Mouse (Mus musculus) MEL (cell line): Measurements from ENCODE around the gene Zpbp. TPM values are rescaled to one million over a fixed set of nuclear protein-coding genes. Genes with fewer than 3 reads are reported as not detected.
A peak's percentile ranks its signal among the peaks of the same experiment; 100 is the strongest.

Experiments used
- DNase-seq: peaks from one replicate; pipeline ENCODE4 v3.0.0; 2011; ENCODE audit warnings: low read depth, low spot score
- H3K27ac ChIP-seq: 2 replicates; pipeline ENCODE4 v1.5.1; 2012; ENCODE audit warnings: low read depth, mild to moderate bottlenecking, control low read depth, low read length, moderate library complexity; ENCODE audit not compliant: control insufficient read depth
- H3K27me3 ChIP-seq, 2 experiments: fragments of 150-350 bp in 1 of 2; sonication (generic) in 1 of 2; 2 replicates each; pipeline ENCODE4 v1.6.1; 2012; ENCODE audit warnings: low read length in 2 of 2, mild to moderate bottlenecking in 2 of 2, improper control_type of control experiment in 1 of 2, moderate library complexity in 1 of 2; ENCODE audit not compliant: insufficient read depth in 2 of 2, control insufficient read depth in 1 of 2
- H3K36me3 ChIP-seq, 2 experiments: 2 replicates each; pipeline ENCODE4 v1.6.1; 2012 to 2014; ENCODE audit warnings: low read length in 2 of 2, improper control_type of control experiment in 1 of 2, inconsistent platforms in 1 of 2, mild to moderate bottlenecking in 1 of 2; ENCODE audit not compliant: insufficient read depth in 2 of 2, control insufficient read depth in 1 of 2
- H3K4me1 ChIP-seq, 2 experiments: fragments of 150-350 bp in 1 of 2; sonication (generic) in 1 of 2; 2 replicates each; pipeline ENCODE4 v1.6.1; 2012; ENCODE audit warnings: low read length in 2 of 2, improper control_type of control experiment in 1 of 2, mild to moderate bottlenecking in 1 of 2; ENCODE audit not compliant: insufficient read depth in 2 of 2, control insufficient read depth in 1 of 2
- H3K4me3 ChIP-seq, 2 experiments: fragments of 150-350 bp in 1 of 2; sonication (generic) in 1 of 2; 2 replicates each; pipeline ENCODE4 v1.5.1; 2012; ENCODE audit warnings: low read depth in 2 of 2, low read length in 2 of 2, mild to moderate bottlenecking in 2 of 2, moderate library complexity in 2 of 2, control low read depth in 1 of 2, improper control_type of control experiment in 1 of 2; ENCODE audit not compliant: control insufficient read depth in 1 of 2, insufficient read depth in 1 of 2
- H3K79me2 ChIP-seq: 2 replicates; pipeline ENCODE4 v1.6.1; 2012; ENCODE audit warnings: mild to moderate bottlenecking, low read length, moderate library complexity; ENCODE audit not compliant: control insufficient read depth, poor library complexity, insufficient read depth
- H3K9ac ChIP-seq: 2 replicates; pipeline ENCODE4 v1.6.1; 2012; ENCODE audit warnings: low read depth, mild to moderate bottlenecking, control low read depth, low read length, moderate library complexity; ENCODE audit not compliant: control insufficient read depth, poor library complexity, severe bottlenecking
- H3K9me3 ChIP-seq: fragments of 150-350 bp; sonication (generic); replicated peaks from 2 replicates; pipeline ENCODE4 v1.6.1; 2012; ENCODE audit warnings: mild to moderate bottlenecking, low read length, improper control_type of control experiment, moderate library complexity; ENCODE audit not compliant: insufficient read depth
- BHLHE40 ChIP-seq: IDR thresholded peaks from 2 replicates; pipeline ENCODE4 v1.6.1; 2012; ENCODE audit warnings: low read depth, mild to moderate bottlenecking, inconsistent platforms, low read length, improper control_type of control experiment, borderline replicate concordance
- CTCF ChIP-seq, 3 experiments: IDR thresholded peaks in 2 of 3; conservative IDR thresholded peaks in 1 of 3; 2 replicates each; pipeline ENCODE4 v1.5.1; 2011 to 2012; ENCODE audit warnings: low read length in 3 of 3, low read depth in 2 of 3, mild to moderate bottlenecking in 2 of 3, improper control_type of control experiment in 1 of 3, inconsistent platforms in 1 of 3, mixed read lengths in 1 of 3, moderate library complexity in 1 of 3; ENCODE audit not compliant: control insufficient read depth in 1 of 3, insufficient read depth in 1 of 3, poor library complexity in 1 of 3, severe bottlenecking in 1 of 3
- ELF1 ChIP-seq: IDR thresholded peaks from 2 replicates; pipeline ENCODE4 v1.6.1; 2014; ENCODE audit warnings: low read depth, mild to moderate bottlenecking, inconsistent platforms, low read length, improper control_type of control experiment, moderate library complexity
- EP300 ChIP-seq, 2 experiments: IDR thresholded peaks; 2 replicates each; pipeline ENCODE4 v1.6.1; 2011; ENCODE audit warnings: improper control_type of control experiment in 2 of 2, low read length in 2 of 2, low read depth in 1 of 2, mild to moderate bottlenecking in 1 of 2
- ETS1 ChIP-seq: IDR thresholded peaks from 2 replicates; pipeline ENCODE4 v1.6.1; 2012; ENCODE audit warnings: low read depth, mild to moderate bottlenecking, inconsistent platforms, low read length, improper control_type of control experiment, moderate library complexity
- GABPA ChIP-seq: IDR thresholded peaks from 2 replicates; pipeline ENCODE4 v1.6.1; 2012; ENCODE audit warnings: low read depth, mild to moderate bottlenecking, inconsistent platforms, low read length, improper control_type of control experiment, moderate library complexity
- GATA1 ChIP-seq: IDR thresholded peaks from 2 replicates; pipeline ENCODE4 v1.6.1; 2011; ENCODE audit warnings: low read depth, low read length, improper control_type of control experiment
- KAT2A ChIP-seq: conservative IDR thresholded peaks from 2 replicates; pipeline ENCODE4 v1.6.1; 2012; ENCODE audit warnings: low read depth, low read length, improper control_type of control experiment, inconsistent platforms
- MAFK ChIP-seq: IDR thresholded peaks from 2 replicates; pipeline ENCODE4 v1.6.1; 2011; ENCODE audit warnings: low read depth, mild to moderate bottlenecking, low read length, improper control_type of control experiment, borderline replicate concordance
- MAX ChIP-seq: IDR thresholded peaks from 2 replicates; pipeline ENCODE4 v1.6.1; 2011; ENCODE audit warnings: low read length, improper control_type of control experiment
- MAZ ChIP-seq: IDR thresholded peaks from 2 replicates; pipeline ENCODE4 v1.6.1; 2012; ENCODE audit warnings: low read depth, mild to moderate bottlenecking, inconsistent platforms, low read length, improper control_type of control experiment
- MYC ChIP-seq: IDR thresholded peaks from 2 replicates; pipeline ENCODE4 v1.6.1; 2011; ENCODE audit warnings: low read depth, mild to moderate bottlenecking, low read length, improper control_type of control experiment, moderate library complexity
- NELFE ChIP-seq: IDR thresholded peaks from 2 replicates; pipeline ENCODE4 v1.6.1; 2011; ENCODE audit warnings: low read depth, low read length, improper control_type of control experiment
- POLR2A ChIP-seq, 2 experiments: IDR thresholded peaks; 2 replicates each; pipeline ENCODE4 v1.6.1; 2011 to 2012; ENCODE audit warnings: low read length in 2 of 2, mild to moderate bottlenecking in 2 of 2, control low read depth in 1 of 2, improper control_type of control experiment in 1 of 2, low read depth in 1 of 2, moderate library complexity in 1 of 2; ENCODE audit not compliant: control insufficient read depth in 1 of 2, insufficient read depth in 1 of 2, poor library complexity in 1 of 2
- RAD21 ChIP-seq: IDR thresholded peaks from 2 replicates; pipeline ENCODE4 v1.6.1; 2011; ENCODE audit warnings: mild to moderate bottlenecking, low read depth, low read length, improper control_type of control experiment
- RCOR1 ChIP-seq: IDR thresholded peaks from 2 replicates; pipeline ENCODE4 v1.6.1; 2012; ENCODE audit warnings: low read depth, mild to moderate bottlenecking, inconsistent platforms, low read length, improper control_type of control experiment
- SIN3A ChIP-seq: IDR thresholded peaks from 2 replicates; pipeline ENCODE4 v1.6.1; 2012; ENCODE audit warnings: low read length, improper control_type of control experiment, inconsistent platforms
- SMC3 ChIP-seq: IDR thresholded peaks from 2 replicates; pipeline ENCODE4 v1.6.1; 2011; ENCODE audit warnings: low read depth, low read length, improper control_type of control experiment
- TAL1 ChIP-seq: IDR thresholded peaks from 2 replicates; pipeline ENCODE4 v1.6.1; 2012; ENCODE audit warnings: mild to moderate bottlenecking, inconsistent platforms, low read length, moderate library complexity, mixed read lengths
- TCF12 ChIP-seq: IDR thresholded peaks from 2 replicates; pipeline ENCODE4 v1.6.1; 2014; ENCODE audit warnings: low read depth, mild to moderate bottlenecking, inconsistent platforms, low read length, improper control_type of control experiment, moderate library complexity
- UBTF ChIP-seq: IDR thresholded peaks from 2 replicates; pipeline ENCODE4 v1.6.1; 2012; ENCODE audit warnings: low read depth, mild to moderate bottlenecking, inconsistent platforms, low read length, improper control_type of control experiment, moderate library complexity, borderline replicate concordance; ENCODE audit not compliant: insufficient read depth
- USF1 ChIP-seq: IDR thresholded peaks from 2 replicates; pipeline ENCODE4 v1.6.1; 2014; ENCODE audit warnings: low read depth, mild to moderate bottlenecking, inconsistent platforms, low read length, improper control_type of control experiment, moderate library complexity
- USF2 ChIP-seq, 2 experiments: IDR thresholded peaks; 2 replicates each; pipeline ENCODE4 v1.6.1; 2011 to 2012; ENCODE audit warnings: improper control_type of control experiment in 2 of 2, low read length in 2 of 2, borderline replicate concordance in 1 of 2, inconsistent platforms in 1 of 2, low read depth in 1 of 2, mild to moderate bottlenecking in 1 of 2; ENCODE audit not compliant: insufficient read depth in 1 of 2
- ZNF384 ChIP-seq: IDR thresholded peaks from 2 replicates; pipeline ENCODE4 v1.6.1; 2012; ENCODE audit warnings: low read depth, mild to moderate bottlenecking, inconsistent platforms, low read length, improper control_type of control experiment
- polyA plus RNA-seq, 2 experiments: library from polyadenylated mRNA; stranded (reverse) in 1 of 2; unstranded in 1 of 2; fragments of >175 nt in 1 of 2; fragments of >200 nt in 1 of 2; gene quantifications; 2 replicates each; pipeline versions ENCODE4 v1.2.1 to v1.2.4; 2012; ENCODE audit warnings: low replicate concordance in 2 of 2, low read depth in 1 of 2; ENCODE audit not compliant: insufficient read length in 2 of 2, insufficient read depth in 1 of 2, missing spikeins in 1 of 2
- total RNA-seq: library from RNA; depleted of rRNA; stranded (reverse); fragments of 300-350 nt; gene quantifications from 2 replicates; pipeline ENCODE4 v1.2.3, GENCODE M21; 2012

Zpbp gene
- total and polyA plus RNA-seq, 3 experiments = 0.42 to 0.47 TPM; not detected in 1

GRCm38 (mm10) chr11:11468924-11469323 is 6.7 kb upstream of the Zpbp start:
- Histone ChIP-seq H3K27ac (no peak overlapping the region), H3K36me3 (peaks cover 0 to 23% of the 10 kb centered on the region in 2 experiments; a peak in 2 of 4 replicates), H3K9ac (no peak overlapping the region), H3K4me1 (peaks cover 4 to 6% of the 10 kb centered on the region in 2 experiments; a peak in 3 of 4 replicates), H3K9me3 (no peaks in the 10 kb centered on the region), H3K4me3 (no peak overlapping the region), H3K27me3 (no peaks in the 10 kb centered on the region), H3K79me2 (no peaks in the 10 kb centered on the region)
- TF ChIP-seq MAZ (no peak), GATA1 (peak; percentile 51; the same call in 1 of the 2 replicates), TAL1 (peak; percentile 57), TCF12 (peak; percentile 41; the same call in 1 of the 2 replicates), EP300 (IDR thresholded peaks at IDR 0.05; ENCODE audit: low read depth in 1 of 2, low read length in 2 of 2) (peak; percentile 69 to 76), ELF1 (no peak), RCOR1 (0 out of 2 replicates have a peak, but pooled peaks have one; percentile 7), ETS1 (0 out of 2 replicates have a peak, but pooled peaks have one; percentile 14)
- DNase-seq = peak; percentile 61

- Histone ChIP-seq H3K9ac (peak overlapping the region; percentile 83), H3K27me3 (no peaks in the 10 kb centered on the region), H3K4me1 (peaks cover 7 to 10% of the 10 kb centered on the region in 2 experiments), H3K79me2 (peaks cover 2% of the 10 kb centered on the region; the same call in 1 of the 2 replicates), H3K27ac (peak overlapping the region; percentile 52), H3K9me3 (no peaks in the 10 kb centered on the region), H3K36me3 (peaks cover 0 to 24% of the 10 kb centered on the region in 2 experiments; a peak in 2 of 4 replicates), H3K4me3 (peak overlapping the region; percentile 70 to 80)
- no peak for DNase-seq
- TF ChIP-seq SIN3A (peak; percentile 48; the same call in 1 of the 2 replicates), MYC (peak; percentile 60; the same call in 1 of the 2 replicates), SMC3 (no peak; the same call in 1 of the 2 replicates)
Observed at GRCm38 (mm10) chr11:11462561-11462890, 318 bp upstream of the Zpbp start.

- Histone ChIP-seq H3K4me3 (no peak overlapping the region), H3K36me3 (no peaks in the 10 kb centered on the region), H3K9ac (no peak overlapping the region), H3K27ac (no peak overlapping the region), H3K27me3 (no peaks in the 10 kb centered on the region), H3K79me2 (no peaks in the 10 kb centered on the region), H3K9me3 (no peaks in the 10 kb centered on the region), H3K4me1 (no peaks in the 10 kb centered on the region)
- DNase-seq = peak; percentile 81
- peak in 2 of 3 experiments; percentile 90 to 96; a peak in 4 of 6 replicates for TF ChIP-seq CTCF (IDR thresholded peaks at IDR 0.05 in 2 of 3, conservative IDR thresholded peaks at IDR 0.05 in 1 of 3; ENCODE audit: control insufficient read depth in 1 of 3, insufficient read depth in 1 of 3, low read depth in 2 of 3, low read length in 3 of 3, poor library complexity in 1 of 3, severe bottlenecking in 1 of 3)
- TF ChIP-seq ZNF384 = peak; percentile 95
- no peak for TF ChIP-seq MAX
- no peak for TF ChIP-seq POLR2A (IDR thresholded peaks at IDR 0.05; ENCODE audit: control insufficient read depth in 1 of 2, insufficient read depth in 1 of 2, low read depth in 1 of 2, low read length in 2 of 2, poor library complexity in 1 of 2)
- TF ChIP-seq SMC3 = peak; percentile 97
- no peak for TF ChIP-seq BHLHE40
- peak; percentile 43; the same call in 1 of the 2 replicates for TF ChIP-seq SIN3A
- TF ChIP-seq USF1 = no peak
- no peak for TF ChIP-seq UBTF
- no peak for TF ChIP-seq GATA1
- no peak for TF ChIP-seq KAT2A
- no peak for TF ChIP-seq GABPA
- peak; percentile 88 for TF ChIP-seq RAD21
- no peak for TF ChIP-seq USF2 (IDR thresholded peaks at IDR 0.05; ENCODE audit: borderline replicate concordance in 1 of 2, insufficient read depth in 1 of 2, low read depth in 1 of 2, low read length in 2 of 2)
- no peak for TF ChIP-seq EP300 (IDR thresholded peaks at IDR 0.05; ENCODE audit: low read depth in 1 of 2, low read length in 2 of 2)
- no peak for TF ChIP-seq MAZ
- no peak for TF ChIP-seq MAFK
- TF ChIP-seq MYC = peak; percentile 33; the same call in 1 of the 2 replicates
- TF ChIP-seq TAL1 = no peak
- no peak for TF ChIP-seq NELFE
Observed at GRCm38 (mm10) chr11:11455037-11455436, 7.2 kb downstream of the Zpbp start.
